Mouse (Mus musculus) heart, embryonic 10.5 days (tissue): ENCODE data around the gene Ttc26. TPM values are rescaled to one million over a fixed set of nuclear protein-coding genes. Genes with fewer than 3 reads are reported as not detected.
A peak's percentile ranks its signal among the peaks of the same experiment; 100 is the strongest.

ENCODE experiments used
- DNase-seq: peaks from one replicate; pipeline ENCODE4 v3.0.0-alpha.2; 2017; ENCODE audit warnings: low spot score
- H3K27ac ChIP-seq: fragments of 300-500 bp; sonication (generic); 2 replicates; pipeline ENCODE4 v1.5.1; 2016; ENCODE audit warnings: mild to moderate bottlenecking
- H3K27me3 ChIP-seq: fragments of 300-500 bp; sonication (generic); 2 replicates; pipeline ENCODE4 v1.6.1; 2016; ENCODE audit warnings: mild to moderate bottlenecking; ENCODE audit not compliant: poor library complexity, insufficient read depth, severe bottlenecking
- H3K36me3 ChIP-seq: fragments of 300-500 bp; sonication (generic); 2 replicates; pipeline ENCODE4 v1.6.1; 2016; ENCODE audit warnings: mild to moderate bottlenecking, moderate library complexity
- H3K4me1 ChIP-seq: fragments of 300-500 bp; sonication (generic); 2 replicates; pipeline ENCODE4 v1.6.1; 2016; ENCODE audit warnings: mild to moderate bottlenecking
- H3K4me3 ChIP-seq: fragments of 300-500 bp; sonication (generic); 2 replicates; pipeline ENCODE4 v1.5.1; 2016; ENCODE audit warnings: mild to moderate bottlenecking, moderate library complexity
- H3K9me3 ChIP-seq: fragments of 300-500 bp; sonication (generic); 2 replicates; pipeline ENCODE4 v1.6.1; 2016; ENCODE audit warnings: mild to moderate bottlenecking, moderate library complexity
- WGBS: fragments of 180-500 bp; shearing (Covaris S2); methylation state at CpG from one replicate; pipeline ENCODE4 v1.1.7; 2016; 5-methylcytosine and 5-hydroxymethylcytosine counted together
- polyA plus RNA-seq: library from polyadenylated mRNA; unstranded; fragments of >200 nt; fragmentation: Nextera tagmentation; extraction: Ambion mirVana; gene quantifications from 2 replicates; pipeline ENCODE4 v1.2.1, GENCODE M21; 2016

Gene Ttc26
- polyA plus RNA-seq = 4.2 and 6.8 TPM in 2 replicates

DNA sequence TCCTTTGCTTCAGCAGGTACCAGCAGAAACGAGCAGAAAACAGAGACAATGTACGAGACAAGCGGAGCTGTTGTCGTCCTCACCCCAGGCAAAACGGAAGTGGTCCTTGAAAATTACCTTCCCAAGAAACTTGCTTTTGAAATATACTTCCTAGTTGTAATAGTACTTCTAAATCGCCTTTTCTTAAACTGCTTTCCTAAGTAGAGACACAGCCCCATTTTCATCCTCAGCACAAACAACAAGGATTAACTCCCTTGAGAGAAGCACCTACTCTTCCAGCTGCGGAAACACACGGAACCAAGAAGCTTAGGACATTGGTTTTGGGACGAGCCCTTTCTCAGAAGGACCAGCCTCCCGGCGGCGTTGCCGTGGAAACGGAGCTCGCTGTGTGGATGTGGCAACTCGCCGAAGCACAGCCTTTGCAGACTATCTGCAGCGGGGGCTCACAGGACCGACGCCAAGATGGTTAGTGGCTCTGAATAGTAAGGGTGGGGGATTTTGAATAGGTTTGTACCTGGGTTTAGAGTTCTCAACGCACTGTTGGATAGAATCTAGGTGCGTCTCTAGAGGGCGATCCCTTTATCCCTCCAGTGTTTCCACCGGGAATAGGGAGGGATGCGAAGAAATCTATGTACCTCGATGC is at the start of gene Ttc26:
TSS of gene Ttc26 (plus strand) at position 341 of the 643 bp plus-strand sequence.
- Histone ChIP-seq H3K27ac (peak within 1 kb of the TSS; percentile 79), H3K36me3 (no peaks in the 10 kb centered on the region), H3K27me3 (no peaks in the 10 kb centered on the region), H3K9me3 (no peaks in the 10 kb centered on the region), H3K4me1 (0 out of 2 replicates have a peak, but pooled peaks cover 5% of the 10 kb centered on the region), H3K4me3 (peak within 1 kb of the TSS; percentile 71)
- peak; percentile 94 for DNase-seq
- under 1% methylated on average over 26 of the region's 26 CpGs for WGBS

DNA sequence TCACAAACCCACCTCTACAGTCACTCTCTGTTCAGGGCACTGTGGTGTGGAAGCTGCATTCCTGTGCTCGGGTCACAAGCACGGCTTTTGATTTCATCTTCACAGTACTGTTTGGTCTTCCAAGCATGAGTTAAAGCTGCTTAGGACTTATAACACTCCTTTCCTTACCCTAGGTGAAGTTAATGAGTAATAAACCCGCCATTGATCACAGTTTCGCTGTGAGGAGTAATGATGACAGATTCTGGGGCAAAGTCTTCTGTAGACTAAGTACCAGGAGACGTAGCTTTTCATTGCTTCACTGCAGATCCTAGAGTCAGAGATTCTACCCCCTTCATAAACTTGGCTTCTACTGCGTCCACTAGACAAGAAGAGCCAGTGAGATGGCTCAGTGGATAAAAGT is 46.0 kb upstream of the Ttc26 start:
- 84% methylated on average over 6 of the region's 6 CpGs for WGBS
- Histone ChIP-seq H3K27ac (no peak overlapping the region), H3K4me3 (no peak overlapping the region), H3K9me3 (no peaks in the 10 kb centered on the region), H3K4me1 (no peaks in the 10 kb centered on the region), H3K27me3 (no peaks in the 10 kb centered on the region), H3K36me3 (peaks cover 13% of the 10 kb centered on the region; the same call in 1 of the 2 replicates)
- DNase-seq = no peak

- no peak for DNase-seq
- WGBS = 87% methylated on average over 4 of the region's 4 CpGs
- Histone ChIP-seq H3K27me3 (no peaks in the 10 kb centered on the region), H3K4me1 (peaks cover 8% of the 10 kb centered on the region), H3K9me3 (no peaks in the 10 kb centered on the region), H3K36me3 (peaks cover 9% of the 10 kb centered on the region; the same call in 1 of the 2 replicates), H3K4me3 (no peak overlapping the region), H3K27ac (no peak overlapping the region)
Measured at GRCm38 (mm10) chr6:38337166-38337705, 44.0 kb upstream of the Ttc26 start.

GRCm38 (mm10) chr6:38337951-38338350 is 43.3 kb upstream of the Ttc26 start:
- Histone ChIP-seq H3K4me3 (no peak overlapping the region), H3K27ac (no peak overlapping the region), H3K36me3 (0 out of 2 replicates have a peak, but pooled peaks cover 7% of the 10 kb centered on the region), H3K4me1 (peaks cover 10% of the 10 kb centered on the region), H3K9me3 (no peaks in the 10 kb centered on the region), H3K27me3 (no peaks in the 10 kb centered on the region)
- no peak for DNase-seq
- 86% methylated on average over 6 of the region's 6 CpGs for WGBS

GRCm38 (mm10) chr6:38339078-38339477 is 42.2 kb upstream of the Ttc26 start:
- H3K36me3 ChIP-seq = 0 out of 2 replicates have a peak, but pooled peaks cover 7% of the 10 kb centered on the region
- peaks cover 13% of the 10 kb centered on the region for H3K4me1 ChIP-seq
- DNase-seq = no peak
- no peaks in the 10 kb centered on the region for H3K9me3 ChIP-seq
- H3K27ac ChIP-seq = no peak overlapping the region
- 69% methylated on average over 2 of the region's 2 CpGs for WGBS
- H3K4me3 ChIP-seq = no peak overlapping the region
- H3K27me3 ChIP-seq = no peaks in the 10 kb centered on the region

DNA sequence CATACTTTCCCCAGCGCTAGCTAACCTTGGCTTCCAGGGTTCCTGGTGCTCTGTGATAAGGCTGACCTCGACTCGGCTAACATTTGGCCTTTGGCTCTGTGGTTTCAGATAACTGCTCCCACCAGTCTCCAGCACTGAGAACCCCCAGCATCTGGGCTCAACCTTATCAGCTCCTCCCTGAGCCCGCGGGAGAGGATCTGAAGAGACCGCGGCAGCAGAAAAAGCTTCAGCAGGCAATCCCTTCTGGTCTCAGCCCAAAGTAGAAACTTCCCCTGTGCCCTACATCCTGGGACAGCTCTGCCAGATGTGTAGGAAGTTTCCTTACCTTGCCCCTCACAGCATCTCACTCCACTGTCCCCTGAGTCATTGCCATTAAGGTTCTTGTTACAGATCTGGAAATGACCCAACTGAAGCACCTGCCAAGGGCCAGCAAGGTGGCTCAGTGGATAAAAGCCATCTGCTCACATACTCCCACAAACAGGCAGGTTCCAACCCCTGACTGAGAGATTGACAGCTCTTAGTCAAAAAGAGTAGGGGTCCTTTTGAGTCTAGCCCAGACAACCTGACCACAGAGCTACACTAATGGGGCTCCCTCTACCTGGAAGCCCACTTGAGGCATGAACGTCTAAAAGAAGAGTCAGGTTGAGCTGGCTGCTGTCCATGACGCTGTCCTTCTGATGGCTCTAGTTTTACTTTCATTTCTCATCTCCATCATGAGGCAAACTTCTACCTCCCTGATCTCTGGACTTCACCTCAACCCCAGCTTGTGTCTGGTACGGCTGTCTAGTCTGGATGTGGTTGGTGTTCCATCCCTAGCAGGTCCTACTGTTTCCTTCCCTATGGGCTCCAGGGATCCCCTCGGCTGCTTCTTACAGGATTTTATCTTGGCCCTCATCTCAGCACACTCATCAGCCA is 39.3 kb upstream of the Ttc26 start:
- WGBS = 17% methylated on average over 11 of the region's 11 CpGs
- Histone ChIP-seq H3K27me3 (no peaks in the 10 kb centered on the region), H3K36me3 (no peaks in the 10 kb centered on the region), H3K4me1 (peaks cover 13% of the 10 kb centered on the region), H3K27ac (peak overlapping the region; percentile 69), H3K4me3 (peak overlapping the region; percentile 39), H3K9me3 (no peaks in the 10 kb centered on the region)
- peak; percentile 93 for DNase-seq

DNA sequence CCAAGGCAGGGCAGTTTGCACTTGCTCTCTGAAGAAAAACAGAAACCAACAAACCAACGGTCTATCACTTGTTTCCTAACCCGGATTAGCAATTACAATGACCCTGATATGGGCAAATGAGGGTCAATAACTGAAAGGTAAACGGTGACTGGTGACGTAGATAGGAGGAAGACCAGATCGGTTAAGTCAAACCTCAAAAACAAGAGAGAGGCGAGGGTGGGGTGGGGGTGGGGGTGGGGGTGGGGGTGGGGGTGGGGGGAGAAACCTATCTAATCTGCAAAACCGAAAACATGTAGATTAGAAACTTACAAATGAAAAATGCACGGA is 38.6 kb upstream of the Ttc26 start:
- WGBS = 43% methylated on average over 8 of the region's 8 CpGs
- no peak for DNase-seq
- no peaks in the 10 kb centered on the region for H3K36me3 ChIP-seq
- no peak overlapping the region for H3K4me3 ChIP-seq
- no peaks in the 10 kb centered on the region for H3K9me3 ChIP-seq
- no peaks in the 10 kb centered on the region for H3K27me3 ChIP-seq
- H3K27ac ChIP-seq = 0 out of 2 replicates have a peak overlapping the region, but pooled peaks have one; percentile 78
- H3K4me1 ChIP-seq = peaks cover 13% of the 10 kb centered on the region

- DNase-seq = no peak
- Histone ChIP-seq H3K27me3 (no peaks in the 10 kb centered on the region), H3K9me3 (no peaks in the 10 kb centered on the region), H3K27ac (0 out of 2 replicates have a peak overlapping the region, but pooled peaks have one; percentile 78), H3K4me1 (peaks cover 13% of the 10 kb centered on the region), H3K4me3 (no peak overlapping the region), H3K36me3 (no peaks in the 10 kb centered on the region)
- 50% methylated on average over 3 of the region's 3 CpGs for WGBS
Measured at GRCm38 (mm10) chr6:38343581-38343980, 37.7 kb upstream of the Ttc26 start.

DNA sequence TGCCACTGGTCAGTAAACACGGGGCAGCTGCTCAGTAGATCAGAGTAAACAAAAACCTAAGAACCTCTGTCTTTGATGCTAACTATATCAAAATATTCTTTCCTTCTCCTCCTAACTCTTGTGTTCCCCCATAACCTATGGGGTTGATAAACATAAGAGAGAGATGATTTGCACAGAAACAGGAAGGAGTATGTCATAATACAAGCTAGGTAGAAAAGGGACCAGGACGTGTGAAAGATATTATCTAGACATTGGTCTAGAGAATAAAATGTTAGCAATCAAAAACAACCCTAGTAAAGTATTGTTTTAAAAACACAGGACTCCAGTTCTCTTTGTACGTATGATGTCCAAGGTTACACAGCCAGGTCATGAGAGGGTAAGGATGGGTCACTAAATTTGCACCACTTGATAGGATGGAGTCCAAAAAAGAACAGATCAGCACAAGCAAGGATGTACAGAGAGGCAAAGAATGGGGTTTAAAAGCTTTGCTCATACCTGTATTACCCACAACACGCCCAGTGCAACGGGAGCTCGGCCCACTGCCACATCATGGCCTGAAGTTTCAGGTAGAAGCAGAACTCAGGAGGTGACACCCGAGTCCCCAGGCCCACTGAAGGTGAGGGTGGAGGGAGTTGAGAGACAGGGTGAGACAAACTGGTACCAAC is 37.1 kb upstream of the Ttc26 start:
- H3K27ac ChIP-seq = 0 out of 2 replicates have a peak overlapping the region, but pooled peaks have one; percentile 78
- H3K36me3 ChIP-seq = no peaks in the 10 kb centered on the region
- 79% methylated on average over 7 of the region's 7 CpGs for WGBS
- no peaks in the 10 kb centered on the region for H3K9me3 ChIP-seq
- no peaks in the 10 kb centered on the region for H3K27me3 ChIP-seq
- peaks cover 13% of the 10 kb centered on the region for H3K4me1 ChIP-seq
- DNase-seq = no peak
- H3K4me3 ChIP-seq = no peak overlapping the region

- H3K4me3 ChIP-seq = no peak overlapping the region; the same call in 1 of the 2 replicates
- H3K27ac ChIP-seq = no peak overlapping the region
- peak; percentile 91 for DNase-seq
- peaks cover 4% of the 10 kb centered on the region for H3K27me3 ChIP-seq
- 31% methylated on average over 7 of the region's 7 CpGs for WGBS
- H3K36me3 ChIP-seq = no peaks in the 10 kb centered on the region
- H3K9me3 ChIP-seq = no peaks in the 10 kb centered on the region
- peaks cover 13% of the 10 kb centered on the region for H3K4me1 ChIP-seq
Measured at GRCm38 (mm10) chr6:38345796-38346195, 35.5 kb upstream of the Ttc26 start.

- Histone ChIP-seq H3K36me3 (no peaks in the 10 kb centered on the region), H3K27me3 (peaks cover 24% of the 10 kb centered on the region), H3K4me1 (peaks cover 6% of the 10 kb centered on the region), H3K27ac (no peak overlapping the region), H3K4me3 (no peak overlapping the region), H3K9me3 (no peaks in the 10 kb centered on the region)
- WGBS = 57% methylated on average over 5 of the region's 5 CpGs
- DNase-seq = no peak
Measured at GRCm38 (mm10) chr6:38347875-38348274, 33.4 kb upstream of the Ttc26 start.

GRCm38 (mm10) chr6:38348811-38349453 is 32.3 kb upstream of the Ttc26 start:
- 91% methylated on average over 6 of the region's 6 CpGs for WGBS
- no peak overlapping the region for H3K27ac ChIP-seq

More at GRCm38 (mm10) chr6:38348811-38349453, 32.3 kb upstream of the Ttc26 start:
- no peaks in the 10 kb centered on the region for H3K36me3 ChIP-seq
- no peak overlapping the region for H3K4me3 ChIP-seq
- DNase-seq = peak; percentile 41
- H3K9me3 ChIP-seq = no peaks in the 10 kb centered on the region
- 0 out of 2 replicates have a peak, but pooled peaks cover 11% of the 10 kb centered on the region for H3K4me1 ChIP-seq
- H3K27me3 ChIP-seq = peaks cover 34% of the 10 kb centered on the region
